Mouse (Mus musculus) MEL (cell line): ENCODE measurements around the gene Il1f6.
"Not testable (repeated sequence)": the region's sequence is repeated elsewhere in the genome, so short reads cannot be mapped to it uniquely, and the experiment has no call there.

Experiments used
- CHD1 ChIP-seq: IDR thresholded peaks from 2 replicates; pipeline ENCODE4 v1.6.1; 2012; ENCODE audit warnings: low read depth, mild to moderate bottlenecking, inconsistent platforms, low read length, improper control_type of control experiment
- CTCF ChIP-seq, 3 experiments: IDR thresholded peaks in 2 of 3; conservative IDR thresholded peaks in 1 of 3; 2 replicates each; pipeline ENCODE4 v1.5.1; 2011 to 2012; ENCODE audit warnings: low read length in 3 of 3, low read depth in 2 of 3, mild to moderate bottlenecking in 2 of 3, improper control_type of control experiment in 1 of 3, inconsistent platforms in 1 of 3, mixed read lengths in 1 of 3, moderate library complexity in 1 of 3; ENCODE audit not compliant: control insufficient read depth in 1 of 3, insufficient read depth in 1 of 3, poor library complexity in 1 of 3, severe bottlenecking in 1 of 3
- E2F4 ChIP-seq: IDR thresholded peaks from 2 replicates; pipeline ENCODE4 v1.6.1; 2011; ENCODE audit warnings: low read depth, low read length, improper control_type of control experiment, borderline replicate concordance
- HCFC1 ChIP-seq: IDR thresholded peaks from 2 replicates; pipeline ENCODE4 v1.6.1; 2012; ENCODE audit warnings: low read depth, mild to moderate bottlenecking, inconsistent platforms, low read length, improper control_type of control experiment, moderate library complexity
- MAFK ChIP-seq: IDR thresholded peaks from 2 replicates; pipeline ENCODE4 v1.6.1; 2011; ENCODE audit warnings: low read depth, mild to moderate bottlenecking, low read length, improper control_type of control experiment, borderline replicate concordance
- NRF1 ChIP-seq: IDR thresholded peaks from 2 replicates; pipeline ENCODE4 v1.6.1; 2014; ENCODE audit warnings: low read depth, mild to moderate bottlenecking, inconsistent platforms, low read length, improper control_type of control experiment, moderate library complexity; ENCODE audit not compliant: poor library complexity, insufficient read depth, severe bottlenecking
- POLR2A ChIP-seq, 2 experiments: IDR thresholded peaks; 2 replicates each; pipeline ENCODE4 v1.6.1; 2011 to 2012; ENCODE audit warnings: low read length in 2 of 2, mild to moderate bottlenecking in 2 of 2, control low read depth in 1 of 2, improper control_type of control experiment in 1 of 2, low read depth in 1 of 2, moderate library complexity in 1 of 2; ENCODE audit not compliant: control insufficient read depth in 1 of 2, insufficient read depth in 1 of 2, poor library complexity in 1 of 2
- SMC3 ChIP-seq: IDR thresholded peaks from 2 replicates; pipeline ENCODE4 v1.6.1; 2011; ENCODE audit warnings: low read depth, low read length, improper control_type of control experiment
- TBP ChIP-seq: IDR thresholded peaks from 2 replicates; pipeline ENCODE4 v1.8.0; 2011; ENCODE audit warnings: low read depth, low read length, improper control_type of control experiment
- ZKSCAN1 ChIP-seq: IDR thresholded peaks from 2 replicates; pipeline ENCODE4 v1.6.1; 2012; ENCODE audit warnings: low read depth, mild to moderate bottlenecking, inconsistent platforms, low read length, improper control_type of control experiment, moderate library complexity

DNA sequence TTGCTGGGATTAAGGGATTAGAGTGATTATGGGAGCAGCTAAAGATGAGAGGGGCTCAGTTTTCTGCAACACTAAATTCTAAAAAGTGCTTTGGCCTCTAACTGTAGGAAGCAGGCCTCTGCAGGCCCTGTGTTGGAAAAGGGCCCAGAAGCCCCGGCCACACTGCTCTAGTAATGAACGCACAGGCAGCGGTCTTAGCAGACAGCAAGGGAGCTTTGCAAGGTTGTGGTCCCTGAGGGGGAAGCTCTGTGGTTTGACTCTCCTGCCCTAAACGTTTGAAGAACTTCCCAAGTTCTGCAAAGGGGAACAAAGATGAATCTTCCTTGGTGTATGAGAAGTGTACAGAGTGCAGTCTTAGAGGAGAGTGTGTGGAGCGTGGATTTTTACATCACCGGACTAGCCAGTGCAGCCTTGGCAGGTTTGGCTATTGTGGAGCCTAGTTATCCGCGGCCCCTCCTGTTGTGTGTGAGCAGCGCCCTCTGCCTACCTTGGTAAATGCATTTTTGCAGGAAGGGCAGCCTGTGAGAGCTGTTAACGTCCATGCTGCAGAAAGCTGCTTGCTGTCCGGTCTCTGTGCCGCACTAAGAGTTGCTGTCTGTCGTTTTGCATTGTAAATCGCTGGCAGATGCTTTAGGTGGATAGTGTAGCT, 33.4 kb upstream of the Il1f6 start:
- TF ChIP-seq MAFK; ZKSCAN1; POLR2A (IDR thresholded peaks at IDR 0.05; ENCODE audit: control insufficient read depth in 1 of 2, insufficient read depth in 1 of 2, low read depth in 1 of 2, low read length in 2 of 2, poor library complexity in 1 of 2); NRF1; TBP; CTCF (IDR thresholded peaks at IDR 0.05 in 2 of 3, conservative IDR thresholded peaks at IDR 0.05 in 1 of 3; ENCODE audit: control insufficient read depth in 1 of 3, insufficient read depth in 1 of 3, low read depth in 2 of 3, low read length in 3 of 3, poor library complexity in 1 of 3, severe bottlenecking in 1 of 3); SMC3; CHD1; HCFC1; E2F4: not testable (repeated sequence)
